Mouse (Mus musculus) c-Kit-positive CD71-positive TER-119-negative erythroid progenitor cells, embryonic 14.5 days (primary cell): Measurements from ENCODE around the gene Tnip1.

ENCODE experiments used
- DNase-seq: peaks from one replicate; pipeline ENCODE4 v3.0.0-alpha.2; 2013; ENCODE audit warnings: low read depth

Gene Tnip1

GRCm38 (mm10) chr11:54932540-54932939, 30.2 kb downstream of the Tnip1 start:
- no peak for DNase-seq

DNA sequence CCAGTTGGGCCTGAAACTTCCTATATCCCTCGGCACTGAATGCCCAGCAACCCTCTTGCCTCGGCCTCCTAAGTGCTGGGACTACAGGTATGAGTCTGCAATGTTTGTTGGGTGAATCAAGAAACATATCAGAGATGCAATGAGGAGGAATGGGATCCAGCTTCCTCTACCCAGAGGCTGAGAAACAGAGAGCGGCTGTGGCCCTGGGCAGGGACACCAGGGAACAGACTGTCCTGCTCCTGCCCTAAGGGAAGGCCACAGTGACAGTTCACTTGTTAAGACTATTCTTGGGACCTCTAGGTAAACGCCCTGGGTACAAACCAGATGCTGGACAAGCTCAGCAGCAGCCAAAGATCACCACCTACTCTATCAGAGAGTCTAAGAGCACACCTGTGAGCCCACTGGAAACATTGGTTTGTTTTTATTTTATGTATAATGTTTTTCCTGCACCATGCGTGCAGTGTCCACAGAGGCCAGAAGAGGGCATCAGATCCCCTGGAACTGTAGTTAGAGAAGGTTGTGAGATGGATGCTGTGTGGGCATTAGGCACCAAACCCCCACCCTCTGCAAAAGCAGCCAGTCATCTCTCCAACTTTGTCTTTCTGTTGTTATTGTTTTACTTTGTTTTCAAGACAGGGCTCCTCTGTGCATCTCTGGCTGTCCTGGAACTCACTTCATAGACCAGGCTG, 31.2 kb downstream of the Tnip1 start:
- peak; percentile 28 for DNase-seq

DNA sequence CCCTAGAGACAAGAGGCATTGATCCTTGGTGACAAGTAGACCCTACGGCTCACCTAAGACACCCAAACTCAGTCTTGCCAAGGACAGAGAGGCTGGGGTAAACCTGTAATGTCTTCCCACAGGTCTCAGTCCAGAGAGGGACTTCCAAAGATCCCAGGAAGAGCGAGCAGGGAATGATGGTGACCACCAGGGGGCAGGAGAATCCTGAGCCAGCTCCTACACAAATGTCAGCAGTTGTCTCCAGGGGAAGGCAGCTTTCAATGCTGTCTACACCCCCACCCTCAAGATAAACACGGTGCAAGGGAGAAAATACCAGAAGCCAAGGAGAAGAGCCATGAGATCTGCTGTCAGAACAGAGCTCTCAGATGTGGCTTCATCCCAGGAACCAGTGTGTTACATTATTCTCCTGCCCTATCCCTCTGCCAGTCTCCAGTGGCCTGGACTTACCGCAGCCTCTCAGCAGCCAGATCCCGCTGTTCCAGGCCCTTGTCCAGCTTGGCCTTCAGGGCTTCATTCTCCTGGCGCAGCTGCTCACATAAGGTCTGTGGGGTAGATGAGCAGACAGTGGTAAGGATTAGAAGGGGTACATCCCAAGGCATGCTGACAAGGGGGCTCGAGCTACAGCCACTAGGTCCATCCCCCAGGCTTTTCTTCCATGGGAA, 32.3 kb downstream of the Tnip1 start:
- peak; percentile 22 for DNase-seq

DNA sequence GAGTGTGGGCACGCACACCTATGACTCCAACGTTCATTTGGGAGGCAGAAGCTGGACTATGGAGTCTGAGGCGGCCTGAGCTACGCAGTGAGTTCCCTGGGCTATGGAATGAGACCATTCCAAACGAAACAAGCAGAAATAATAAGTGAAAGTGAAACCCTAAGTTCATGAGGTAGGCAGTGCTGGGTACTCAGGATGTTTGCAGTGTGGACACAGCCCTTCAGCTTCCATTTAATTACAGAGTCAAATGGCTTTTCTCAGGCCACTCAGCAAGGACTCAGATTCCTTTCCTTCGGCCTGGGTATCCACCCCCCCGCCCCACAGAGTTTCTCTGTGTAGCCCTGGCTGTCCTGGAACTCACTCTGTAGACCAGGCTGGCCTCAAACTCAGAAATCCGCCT, 33.0 kb downstream of the Tnip1 start:
- no peak for DNase-seq

- no peak for DNase-seq
Measured at GRCm38 (mm10) chr11:54929290-54929689, 33.4 kb downstream of the Tnip1 start.

DNA sequence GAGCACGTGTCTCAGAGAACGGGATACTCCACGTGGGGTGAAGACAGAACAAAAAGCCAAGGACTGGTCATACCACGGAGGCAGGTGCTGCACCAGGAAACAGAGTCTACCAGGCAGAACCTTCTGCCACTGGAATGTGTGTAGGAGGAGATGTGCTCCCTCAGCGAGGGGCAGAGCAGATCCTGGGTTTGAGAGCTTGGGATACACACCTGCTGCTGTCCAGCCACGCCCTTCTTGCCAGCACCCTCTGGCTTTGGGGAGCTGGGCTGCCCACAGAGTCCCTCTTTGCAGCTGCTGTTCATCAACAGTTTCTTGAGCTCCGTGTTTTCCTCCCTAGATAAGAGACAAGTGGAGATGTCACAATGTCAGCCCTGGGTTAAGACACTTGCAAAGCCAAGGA, 33.8 kb downstream of the Tnip1 start:
- no peak for DNase-seq

DNA sequence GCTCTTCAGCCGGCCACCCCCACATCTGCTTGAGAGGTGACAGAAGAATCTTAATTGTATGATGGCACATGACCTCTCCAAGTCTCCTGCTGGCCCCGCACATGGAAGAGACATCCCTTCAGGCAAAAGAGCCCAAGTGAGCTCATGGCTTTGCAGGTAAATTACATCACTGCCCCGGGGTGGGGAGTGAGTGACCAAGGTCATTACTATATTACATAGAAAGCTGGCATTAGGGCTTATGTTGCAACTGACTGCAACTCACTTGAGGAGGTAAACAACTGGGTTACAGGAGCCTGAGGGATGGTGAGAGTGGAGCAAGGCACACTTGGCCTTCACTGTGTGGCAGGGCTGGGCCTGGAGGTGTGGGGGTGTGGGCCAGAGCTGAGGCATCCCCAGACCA, 34.5 kb downstream of the Tnip1 start:
- no peak for DNase-seq

GRCm38 (mm10) chr11:54927346-54928140, 35.2 kb downstream of the Tnip1 start:
- peak; percentile 55 for DNase-seq

- no peak for DNase-seq
Measured at GRCm38 (mm10) chr11:54924145-54924544, 38.6 kb downstream of the Tnip1 start.

- no peak for DNase-seq
Measured at GRCm38 (mm10) chr11:54922488-54922887, 40.2 kb downstream of the Tnip1 start.

GRCm38 (mm10) chr11:54921798-54922197, 40.9 kb downstream of the Tnip1 start:
- DNase-seq: no peak

DNA sequence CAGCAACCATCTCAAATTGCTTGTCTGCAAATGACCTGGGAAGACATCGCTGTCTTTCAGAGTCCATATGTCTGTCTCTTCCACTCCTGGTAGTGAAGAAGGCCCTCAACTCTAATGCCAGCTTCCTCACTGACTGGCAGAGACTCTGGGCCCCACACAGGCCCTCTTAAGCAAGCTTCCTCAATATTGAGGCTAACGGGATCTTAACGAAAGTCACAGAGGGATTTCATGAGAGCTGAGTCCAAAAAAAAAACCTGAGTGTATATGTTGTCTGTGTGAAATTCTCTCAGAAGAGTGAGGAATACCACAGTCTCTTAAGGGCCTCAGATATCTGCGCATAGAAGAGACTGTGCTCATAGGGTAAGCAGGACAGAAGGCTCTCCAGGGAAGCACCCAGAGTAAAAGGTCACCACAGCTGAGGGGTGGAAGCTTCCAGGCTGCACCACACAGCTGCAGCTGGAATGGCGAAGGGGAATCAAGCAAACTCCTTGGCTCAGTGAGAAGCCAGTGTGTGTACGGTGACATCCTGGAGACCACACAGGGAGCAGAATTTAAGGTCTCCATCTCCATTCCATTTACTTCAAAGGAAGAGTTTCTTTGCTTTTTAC, 41.6 kb downstream of the Tnip1 start:
- DNase-seq: no peak

- no peak for DNase-seq
Measured at GRCm38 (mm10) chr11:54920127-54920972, 42.4 kb downstream of the Tnip1 start.

DNA sequence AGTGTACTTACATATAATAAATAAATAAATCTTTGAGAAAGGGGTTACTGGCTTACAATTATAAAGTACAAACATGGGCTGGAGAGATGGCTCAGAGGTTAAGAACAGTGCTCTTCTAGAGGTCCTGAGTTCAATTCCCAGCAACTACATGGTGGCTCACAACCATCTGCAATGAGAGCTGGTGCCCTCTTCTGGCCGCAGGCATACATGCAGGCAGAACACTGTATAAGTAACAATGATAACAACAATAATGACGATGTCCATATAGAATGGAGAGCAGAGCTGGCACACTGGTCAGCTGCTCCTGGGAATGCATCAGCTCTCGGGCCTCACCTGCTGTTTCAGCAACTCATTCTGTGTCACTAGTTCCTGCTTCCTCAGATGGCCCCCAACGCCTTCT, 44.4 kb downstream of the Tnip1 start:
- no peak for DNase-seq

DNA sequence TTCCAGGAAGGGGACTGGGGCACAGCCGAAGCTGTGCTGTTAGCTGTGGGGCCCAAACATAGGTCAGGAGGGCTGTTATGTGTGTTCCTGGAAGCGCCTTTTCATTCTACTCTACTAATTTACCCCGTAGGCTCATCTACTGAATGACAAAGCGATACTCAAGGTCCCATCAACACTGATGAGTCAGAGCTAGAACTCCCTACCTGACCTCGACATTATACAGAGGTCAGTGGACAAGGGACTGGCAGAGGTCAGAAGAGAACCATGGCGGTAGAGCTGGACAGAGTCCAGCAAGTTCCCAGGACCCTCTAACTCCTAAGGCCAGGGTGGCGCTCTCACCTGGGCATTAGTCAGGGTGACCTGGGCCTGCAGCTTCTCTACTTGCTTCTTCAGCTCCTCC, 45.3 kb downstream of the Tnip1 start:
- no peak for DNase-seq

DNA sequence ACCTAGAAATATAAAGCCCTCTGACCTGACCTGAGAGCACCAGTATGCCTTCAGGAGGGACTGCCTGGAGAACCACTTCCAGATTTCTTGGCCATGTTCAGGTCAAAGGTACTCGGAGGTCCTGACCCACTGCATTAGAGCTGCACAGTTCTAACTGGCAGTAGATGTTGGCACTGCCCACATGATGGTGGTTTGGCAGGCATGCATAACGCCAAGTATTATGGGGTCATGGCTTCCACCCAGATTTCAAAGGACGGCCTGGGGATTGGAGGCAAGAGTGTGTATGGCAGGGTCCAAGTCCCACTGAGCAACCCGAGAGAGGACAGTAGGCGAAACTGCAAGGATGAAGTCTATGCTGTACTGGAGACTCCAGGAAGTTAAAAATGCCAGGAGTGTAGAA, 48.9 kb downstream of the Tnip1 start:
- DNase-seq: no peak

DNA sequence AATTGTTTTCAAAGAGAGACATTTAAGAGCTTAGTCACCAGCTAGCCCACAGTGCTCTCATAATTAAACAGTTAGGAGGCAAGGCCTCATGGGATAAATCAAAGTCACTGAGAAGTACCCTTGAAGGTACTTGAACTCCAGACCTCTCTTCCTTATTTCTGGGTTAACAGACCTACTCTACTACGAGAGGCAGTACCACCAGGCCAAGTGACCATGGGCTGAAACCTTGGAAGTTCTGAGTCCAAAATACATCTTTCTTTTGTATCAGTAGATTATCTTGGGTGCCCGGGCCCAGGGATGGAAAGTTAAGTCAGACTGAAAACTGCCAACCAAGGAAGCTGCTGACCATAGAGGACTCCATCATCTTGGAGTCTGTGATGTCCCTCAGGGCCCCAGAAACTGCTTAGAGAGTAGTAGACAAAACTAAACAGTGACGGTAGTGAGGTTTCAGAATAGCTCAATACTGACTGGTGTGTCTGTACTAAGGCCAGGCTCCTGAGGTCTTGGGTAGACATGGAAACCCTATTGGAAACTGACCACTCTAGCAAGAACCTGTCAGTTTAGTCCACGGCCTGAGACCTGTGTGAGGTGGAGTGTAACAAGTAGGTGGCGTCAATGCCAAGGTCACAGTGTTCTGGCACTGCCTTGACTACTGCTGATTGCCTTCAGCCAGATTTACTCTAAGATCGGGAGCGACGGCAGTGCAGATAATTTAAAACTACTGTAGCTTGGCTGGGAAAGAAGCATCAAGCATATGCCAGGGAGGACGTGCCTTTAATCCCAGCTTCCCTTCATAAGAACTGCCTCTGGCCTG, 50.0 kb downstream of the Tnip1 start:
- no peak for DNase-seq

GRCm38 (mm10) chr11:54911671-54912502, 50.8 kb downstream of the Tnip1 start:
- DNase-seq: no peak

- no peak for DNase-seq
Measured at GRCm38 (mm10) chr11:54911201-54911600, 51.5 kb downstream of the Tnip1 start.

DNA sequence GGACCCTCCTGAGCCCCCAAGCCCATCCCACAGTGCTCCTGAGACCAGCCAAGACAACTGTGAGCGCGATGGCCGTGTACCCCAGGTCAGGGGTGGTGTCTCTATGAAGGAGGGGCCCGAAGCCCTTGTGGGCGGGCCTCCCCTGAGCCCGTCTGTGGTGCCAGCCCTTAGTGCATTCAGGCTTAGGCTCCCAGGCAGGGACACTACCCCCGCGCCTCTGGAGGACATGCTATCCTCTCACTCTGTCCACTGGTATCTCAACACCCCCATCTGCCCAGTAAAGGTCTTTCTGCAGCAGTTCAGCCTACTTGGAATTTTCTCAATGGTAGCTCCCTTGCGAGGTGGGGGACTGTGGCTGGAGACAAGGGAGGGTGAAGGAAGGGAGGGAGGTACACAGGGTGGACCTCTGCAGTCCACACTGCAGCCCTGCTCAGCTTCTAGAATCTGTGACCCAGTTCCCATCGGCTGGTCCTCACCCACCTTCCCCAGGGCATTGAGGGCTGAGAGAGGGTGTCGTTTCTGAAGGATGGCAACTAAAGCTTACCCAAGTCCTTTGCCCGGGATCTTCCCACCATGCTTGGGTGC, 52.5 kb downstream of the Tnip1 start:
- no peak for DNase-seq
